Mouse (Mus musculus): ENCODE data around the gene Ankrd34c. TPM values are rescaled to one million over a fixed set of nuclear protein-coding genes. Genes with fewer than 3 reads are reported as not detected.
A peak's percentile ranks its signal among the peaks of the same experiment; 100 is the strongest.

Ankrd34c gene
- polyA plus RNA-seq, 1 experiment from 2014 or later, result not detected

DNA sequence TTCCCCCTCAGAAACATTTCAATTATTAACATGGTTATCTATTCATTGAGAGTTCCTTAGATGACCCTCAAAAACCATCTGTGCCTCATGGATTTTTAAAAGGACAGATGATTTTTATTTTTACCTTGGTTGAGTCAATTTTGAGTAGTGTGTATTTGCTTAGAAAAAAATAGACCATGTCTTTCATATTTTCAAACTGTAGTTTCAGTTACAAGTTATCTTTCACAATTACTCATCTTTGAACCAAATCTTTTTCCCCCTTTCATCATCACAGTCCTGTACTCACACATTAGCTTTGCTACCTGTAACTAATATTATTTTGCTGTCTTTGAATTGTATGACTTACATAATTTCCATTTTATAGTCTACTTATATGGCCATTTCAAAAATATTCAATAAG lies 1.8 kb upstream of the Ankrd34c start:
- H3K4me3 ChIP-seq (ENCODE audit: low read depth, low read length), result no peak overlapping the region
- ATAC-seq (replicated peaks; ENCODE audit: insufficient number of reproducible peaks, low FRiP score, low TSS enrichment), result no peak
- peaks cover 13% of the 10 kb centered on the region for H3K27me3 ChIP-seq (ENCODE audit: control insufficient read depth, insufficient read depth, low read length)
- no peak overlapping the region for H3K9ac ChIP-seq (ENCODE audit: low read depth, low read length)
- H3K4me2 ChIP-seq, result no peak overlapping the region
- no peaks in the 10 kb centered on the region for H3K4me1 ChIP-seq (ENCODE audit: control insufficient read depth, insufficient read depth, low read length)
- H3K27ac ChIP-seq (ENCODE audit: low read depth, low read length), result no peak overlapping the region
- H3K36me3 ChIP-seq (ENCODE audit: control insufficient read depth, insufficient read depth, low read length), result no peaks in the 10 kb centered on the region
- no peaks in the 10 kb centered on the region for H3K9me3 ChIP-seq (replicated peaks; ENCODE audit: control insufficient read depth, low read length)

DNA sequence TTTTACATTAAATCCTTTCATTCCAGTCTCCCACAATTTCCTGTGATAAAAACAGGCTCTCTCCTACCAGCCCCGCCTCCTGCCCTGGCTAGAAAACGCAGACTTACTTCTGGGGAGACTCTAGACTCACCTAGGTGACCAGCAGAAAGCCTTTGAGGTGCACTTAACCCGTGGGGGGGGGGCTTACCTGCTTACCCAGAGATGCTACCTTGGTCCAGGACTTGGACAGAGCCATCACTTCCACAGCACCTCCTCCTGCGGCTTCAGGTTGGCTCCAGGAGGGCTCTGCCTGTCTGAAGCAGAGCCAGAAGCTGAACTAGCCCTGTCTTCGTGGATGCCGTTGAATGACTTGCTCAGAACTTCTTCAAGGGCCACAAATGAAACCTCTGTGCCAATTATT lies 387 bp downstream of the Ankrd34c start:
- Histone ChIP-seq H3K9me3 (replicated peaks; ENCODE audit: control insufficient read depth, low read length) (no peaks in the 10 kb centered on the region), H3K9ac (ENCODE audit: low read depth, low read length) (no peak overlapping the region), H3K36me3 (ENCODE audit: control insufficient read depth, insufficient read depth, low read length) (no peaks in the 10 kb centered on the region), H3K27me3 (ENCODE audit: control insufficient read depth, insufficient read depth, low read length) (peaks cover 13% of the 10 kb centered on the region), H3K4me1 (ENCODE audit: control insufficient read depth, insufficient read depth, low read length) (no peaks in the 10 kb centered on the region), H3K4me3 (ENCODE audit: low read depth, low read length) (no peak overlapping the region), H3K27ac (ENCODE audit: low read depth, low read length) (no peak overlapping the region), H3K4me2 (no peak overlapping the region)
- WGBS (ENCODE audit: insufficient replicate concordance), result 7% methylated on average over 6 of the region's 6 CpGs
- no peak for ATAC-seq (replicated peaks; ENCODE audit: insufficient number of reproducible peaks, low FRiP score, low TSS enrichment)

DNA sequence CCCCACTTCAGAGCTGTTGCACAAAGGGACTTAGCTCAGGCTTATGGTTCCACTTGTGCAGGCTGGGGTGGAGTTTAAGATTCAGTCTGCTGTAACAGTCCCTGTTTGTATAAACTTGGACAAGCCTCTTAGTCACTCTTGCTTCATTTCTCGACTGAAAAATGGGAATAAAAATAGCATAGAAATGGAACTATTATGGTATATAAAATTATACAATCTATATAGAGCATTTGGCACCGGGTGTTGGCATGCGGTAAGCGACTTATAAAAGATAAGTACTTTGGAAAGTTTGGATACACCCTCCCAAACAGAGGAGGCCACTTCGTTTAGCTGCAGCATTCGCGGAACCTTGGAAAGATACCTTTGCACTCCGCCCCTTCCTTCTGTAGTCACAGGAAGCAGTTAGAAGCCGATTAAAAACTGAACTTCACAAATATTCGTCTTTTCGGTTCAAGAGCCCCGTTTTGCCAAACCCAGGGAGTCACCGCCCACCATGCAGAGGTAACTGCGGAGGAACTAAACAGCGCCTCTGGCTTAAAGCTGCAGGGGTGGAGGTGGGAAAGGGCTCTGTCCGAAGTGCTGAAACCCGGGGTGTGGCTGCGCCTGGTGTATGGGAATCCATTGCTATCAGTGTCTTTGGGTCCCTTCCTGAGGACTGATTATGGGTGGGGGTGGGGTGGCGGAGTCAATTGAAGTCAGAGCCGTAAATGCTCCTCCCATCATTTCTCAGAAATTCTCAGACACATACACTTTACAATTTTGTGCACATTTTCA lies 1.2 kb downstream of the Ankrd34c start:
- H3K27me3 ChIP-seq (ENCODE audit: control insufficient read depth, insufficient read depth, low read length), result peaks cover 13% of the 10 kb centered on the region
- H3K4me3 ChIP-seq (ENCODE audit: low read depth, low read length), result no peak overlapping the region
- no peaks in the 10 kb centered on the region for H3K36me3 ChIP-seq (ENCODE audit: control insufficient read depth, insufficient read depth, low read length)
- no peak overlapping the region for H3K4me2 ChIP-seq
- H3K9me3 ChIP-seq (replicated peaks; ENCODE audit: control insufficient read depth, low read length), result no peaks in the 10 kb centered on the region
- ATAC-seq (replicated peaks; ENCODE audit: insufficient number of reproducible peaks, low FRiP score, low TSS enrichment), result no peak
- 9% methylated on average over 20 of the region's 20 CpGs for WGBS (ENCODE audit: insufficient replicate concordance)
- H3K4me1 ChIP-seq (ENCODE audit: control insufficient read depth, insufficient read depth, low read length), result no peaks in the 10 kb centered on the region
- no peak overlapping the region for H3K9ac ChIP-seq (ENCODE audit: low read depth, low read length)
- no peak overlapping the region for H3K27ac ChIP-seq (ENCODE audit: low read depth, low read length)

DNA sequence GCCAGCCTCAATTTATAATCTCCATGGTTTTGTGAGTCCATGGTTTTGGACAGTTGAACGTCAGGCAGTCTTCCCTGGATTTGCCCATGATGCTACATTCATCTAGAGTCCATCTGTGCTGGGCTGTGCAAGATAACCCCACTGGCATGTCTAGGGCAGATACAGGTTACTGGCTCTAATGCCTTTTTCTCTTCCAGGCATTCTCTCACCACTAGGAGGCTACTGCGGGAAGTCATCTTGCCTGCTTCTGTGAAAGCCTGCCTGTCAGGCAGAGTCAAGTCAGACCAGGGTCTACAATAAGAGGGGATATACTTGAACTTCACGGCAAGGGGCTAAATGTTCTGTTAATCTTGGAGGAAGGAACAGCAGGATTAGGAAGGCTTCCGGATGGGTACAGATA lies 31.4 kb downstream of the Ankrd34c start:
- Histone ChIP-seq H3K4me3 (ENCODE audit: low read depth, low read length) (no peak overlapping the region), H3K9ac (ENCODE audit: low read depth, low read length) (no peak overlapping the region), H3K27ac (ENCODE audit: low read depth, low read length) (no peak overlapping the region), H3K4me1 (ENCODE audit: control insufficient read depth, insufficient read depth, low read length) (no peaks in the 10 kb centered on the region), H3K27me3 (ENCODE audit: control insufficient read depth, insufficient read depth, low read length) (no peaks in the 10 kb centered on the region), H3K9me3 (replicated peaks; ENCODE audit: control insufficient read depth, low read length) (no peaks in the 10 kb centered on the region), H3K4me2 (no peak overlapping the region), H3K36me3 (ENCODE audit: control insufficient read depth, insufficient read depth, low read length) (no peaks in the 10 kb centered on the region)
- no peak for ATAC-seq (replicated peaks; ENCODE audit: insufficient number of reproducible peaks, low FRiP score, low TSS enrichment)
- 21% methylated on average over 4 of the region's 4 CpGs for WGBS (ENCODE audit: insufficient replicate concordance)

DNA sequence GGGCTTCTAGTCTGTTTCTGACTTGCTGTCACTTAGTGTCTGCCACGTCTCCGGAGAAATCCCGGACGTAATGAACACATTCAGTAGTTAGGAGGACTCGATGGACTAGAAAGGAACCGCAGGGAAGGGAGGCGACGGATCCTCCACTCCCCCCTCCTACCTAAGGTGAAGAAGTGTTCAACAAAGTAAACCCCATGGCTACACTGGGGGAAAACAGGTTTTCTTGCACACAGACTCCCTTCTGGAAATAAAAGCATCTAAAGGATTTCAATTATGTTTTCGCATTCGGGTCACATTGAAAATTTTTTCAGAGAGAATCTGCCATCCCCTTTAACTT lies 33.1 kb downstream of the Ankrd34c start:
- Histone ChIP-seq H3K4me1 (ENCODE audit: control insufficient read depth, insufficient read depth, low read length) (no peaks in the 10 kb centered on the region), H3K36me3 (ENCODE audit: control insufficient read depth, insufficient read depth, low read length) (no peaks in the 10 kb centered on the region), H3K4me2 (peak overlapping the region; percentile 74), H3K4me3 (ENCODE audit: low read depth, low read length) (peak overlapping the region; percentile 58), H3K27me3 (ENCODE audit: control insufficient read depth, insufficient read depth, low read length) (no peaks in the 10 kb centered on the region), H3K27ac (ENCODE audit: low read depth, low read length) (peak overlapping the region; percentile 66), H3K9me3 (replicated peaks; ENCODE audit: control insufficient read depth, low read length) (no peaks in the 10 kb centered on the region), H3K9ac (ENCODE audit: low read depth, low read length) (peak overlapping the region; percentile 76)
- 10% methylated on average over 10 of the region's 10 CpGs for WGBS (ENCODE audit: insufficient replicate concordance)
- ATAC-seq (replicated peaks; ENCODE audit: insufficient number of reproducible peaks, low FRiP score, low TSS enrichment), result peak; percentile 60

DNA sequence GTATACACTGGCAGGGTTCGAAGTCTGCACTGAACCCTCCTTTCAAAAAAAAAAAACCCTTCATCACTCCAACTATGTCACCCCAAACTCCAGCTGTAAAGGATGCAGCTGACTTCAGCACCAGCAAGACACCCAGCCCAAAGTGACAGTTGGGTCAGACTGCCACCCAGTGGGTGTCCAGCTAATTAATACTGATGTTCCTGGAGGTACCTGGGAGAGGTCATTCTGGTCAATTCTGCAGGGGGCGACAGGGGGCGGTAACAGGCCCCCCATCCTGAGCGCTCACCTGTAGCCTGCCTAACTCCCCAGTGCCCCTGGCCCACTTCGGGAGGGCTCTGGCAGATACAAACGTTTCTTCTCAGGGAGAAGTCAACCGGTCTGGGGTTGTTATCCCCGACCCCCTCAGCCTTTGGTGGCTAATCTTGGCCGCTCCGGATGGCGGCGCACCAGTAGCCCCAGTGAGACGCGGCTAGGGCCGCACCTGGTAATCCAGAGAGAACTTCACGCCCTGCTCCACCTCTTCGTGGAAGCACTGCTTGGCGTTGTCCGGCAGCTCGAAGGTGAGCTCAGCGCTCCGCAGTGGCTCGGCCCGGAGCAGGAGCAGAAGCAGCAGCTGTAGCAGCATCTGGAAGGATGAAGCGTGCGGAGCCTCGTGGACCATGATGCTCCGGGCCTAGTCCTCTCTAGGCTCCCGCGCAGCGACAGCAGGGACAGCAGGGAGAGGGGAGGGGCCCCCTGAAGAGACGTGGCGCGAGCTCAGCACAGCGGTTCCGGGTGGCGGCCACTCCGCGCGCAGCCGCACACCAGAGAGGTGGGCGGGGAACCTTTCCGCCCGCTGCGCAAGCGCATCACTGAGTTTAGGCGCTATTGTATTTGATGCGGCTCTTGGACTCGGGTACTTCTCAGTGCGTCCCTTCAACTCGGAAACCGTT lies 33.7 kb downstream of the Ankrd34c start, which contains the start of gene Tmed3:
Gene Tmed3, minus strand, starts transcription at position 804 of the 932 bp plus-strand sequence.
- 2% methylated on average over 52 of the region's 52 CpGs for WGBS (ENCODE audit: insufficient replicate concordance)

DNA sequence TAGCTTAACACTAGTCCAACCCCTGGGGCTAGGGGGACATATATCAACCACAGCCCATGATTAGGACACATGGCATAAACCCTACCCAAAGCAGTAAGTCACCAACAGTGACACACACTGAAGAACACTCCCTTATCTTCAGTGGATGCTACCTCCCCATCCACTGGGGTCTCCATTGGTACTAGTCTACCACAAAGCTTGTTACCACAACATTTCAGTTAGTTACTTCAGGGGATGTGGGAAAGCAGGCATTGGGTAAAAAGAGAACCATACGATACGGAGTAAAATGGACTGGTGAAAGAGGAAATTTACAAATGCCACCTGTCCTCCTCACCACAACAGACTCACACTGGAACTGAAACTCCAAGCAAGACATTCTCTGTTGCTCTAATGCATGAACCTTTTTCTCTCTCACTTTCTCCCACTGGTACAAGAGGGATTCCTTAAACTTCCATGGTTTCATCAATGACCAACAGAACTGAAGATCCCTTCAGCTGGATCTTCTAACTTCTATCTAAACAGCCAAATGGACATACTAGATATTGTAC lies 37.3 kb downstream of the Ankrd34c start:
- H3K4me2 ChIP-seq, result no peak overlapping the region
- no peaks in the 10 kb centered on the region for H3K27me3 ChIP-seq (ENCODE audit: control insufficient read depth, insufficient read depth, low read length)
- H3K4me1 ChIP-seq (ENCODE audit: control insufficient read depth, insufficient read depth, low read length), result no peaks in the 10 kb centered on the region
- H3K9me3 ChIP-seq (replicated peaks; ENCODE audit: control insufficient read depth, low read length), result no peaks in the 10 kb centered on the region
- ATAC-seq (replicated peaks; ENCODE audit: insufficient number of reproducible peaks, low FRiP score, low TSS enrichment), result no peak
- no peak overlapping the region for H3K4me3 ChIP-seq (ENCODE audit: low read depth, low read length)
- 83% methylated on average over 2 of the region's 2 CpGs for WGBS (ENCODE audit: insufficient replicate concordance)
- no peak overlapping the region for H3K27ac ChIP-seq (ENCODE audit: low read depth, low read length)
- H3K36me3 ChIP-seq (ENCODE audit: control insufficient read depth, insufficient read depth, low read length), result peaks cover 2% of the 10 kb centered on the region; the same call in 1 of the 2 replicates
- H3K9ac ChIP-seq (ENCODE audit: low read depth, low read length), result no peak overlapping the region

More for the DNA sequence above, 33.7 kb downstream of the Ankrd34c start, which contains the start of gene Tmed3:
- ATAC-seq (replicated peaks; ENCODE audit: insufficient number of reproducible peaks, low FRiP score, low TSS enrichment), result peak; percentile 96
- no peaks in the 10 kb centered on the region for H3K4me1 ChIP-seq (ENCODE audit: control insufficient read depth, insufficient read depth, low read length)
- H3K27me3 ChIP-seq (ENCODE audit: control insufficient read depth, insufficient read depth, low read length), result no peaks in the 10 kb centered on the region
- no peaks in the 10 kb centered on the region for H3K9me3 ChIP-seq (replicated peaks; ENCODE audit: control insufficient read depth, low read length)
- H3K27ac ChIP-seq (ENCODE audit: low read depth, low read length), result peak within 1 kb of the TSS; percentile 66
- peak within 1 kb of the TSS; percentile 74 for H3K4me2 ChIP-seq
- H3K36me3 ChIP-seq (ENCODE audit: control insufficient read depth, insufficient read depth, low read length), result no peaks in the 10 kb centered on the region
- H3K9ac ChIP-seq (ENCODE audit: low read depth, low read length), result peak within 1 kb of the TSS; percentile 76
- peak within 1 kb of the TSS; percentile 58 for H3K4me3 ChIP-seq (ENCODE audit: low read depth, low read length)

DNA sequence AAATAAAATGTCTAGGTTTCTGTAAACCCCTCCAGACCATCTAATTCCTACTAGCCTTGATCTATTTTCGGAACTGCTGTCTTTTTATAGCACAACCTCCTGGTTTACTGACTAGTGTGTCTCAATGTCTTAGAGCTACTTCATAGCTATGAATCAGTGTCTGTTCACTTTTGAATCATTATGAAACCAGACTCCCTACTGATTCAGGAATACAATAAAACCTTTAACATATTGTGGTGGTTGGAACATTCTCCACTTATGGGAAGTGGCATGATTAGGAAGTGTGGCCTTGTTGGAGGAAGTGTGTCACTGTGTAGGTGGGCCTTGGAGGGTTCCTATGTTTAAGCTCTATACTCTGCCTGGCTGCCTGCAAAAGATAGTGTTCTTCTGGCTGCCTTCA lies 43.1 kb downstream of the Ankrd34c start:
- Histone ChIP-seq H3K9ac (ENCODE audit: low read depth, low read length) (no peak overlapping the region), H3K4me3 (ENCODE audit: low read depth, low read length) (no peak overlapping the region), H3K27me3 (ENCODE audit: control insufficient read depth, insufficient read depth, low read length) (no peaks in the 10 kb centered on the region), H3K4me2 (no peak overlapping the region), H3K4me1 (ENCODE audit: control insufficient read depth, insufficient read depth, low read length) (no peaks in the 10 kb centered on the region), H3K27ac (ENCODE audit: low read depth, low read length) (no peak overlapping the region), H3K9me3 (replicated peaks; ENCODE audit: control insufficient read depth, low read length) (no peaks in the 10 kb centered on the region), H3K36me3 (ENCODE audit: control insufficient read depth, insufficient read depth, low read length) (peaks cover 2% of the 10 kb centered on the region; the same call in 1 of the 2 replicates)
- 79% methylated on average over 1 of the region's 1 CpGs for WGBS (ENCODE audit: insufficient replicate concordance)
- no peak for ATAC-seq (replicated peaks; ENCODE audit: insufficient number of reproducible peaks, low FRiP score, low TSS enrichment)

Data from heart, embryonic 11.5 days (tissue).